Mouse (Mus musculus) midbrain, embryonic 13.5 days (tissue): ENCODE results near the gene Gm20822. TPM values are rescaled to one million over a fixed set of nuclear protein-coding genes. Genes with fewer than 3 reads are reported as not detected.
"Not testable (repeated sequence)": the region's sequence is repeated elsewhere in the genome, so short reads cannot be mapped to it uniquely, and the experiment has no call there.

Source experiments
- ATAC-seq: fragments of 200-750 bp; cut with Nextera tagmentation; 2 replicates; pipeline ENCODE4 v1.8.0; 2017; ENCODE audit warnings: mild to moderate bottlenecking, moderate TSS enrichment, moderate library complexity
- H3K27ac ChIP-seq: fragments of 300-500 bp; sonication (generic); 2 replicates; pipeline ENCODE4 v1.5.1; 2015; ENCODE audit warnings: inconsistent platforms, mild to moderate bottlenecking, moderate library complexity
- H3K27me3 ChIP-seq: fragments of 300-500 bp; sonication (generic); 2 replicates; pipeline ENCODE4 v1.6.1; 2015; ENCODE audit warnings: mild to moderate bottlenecking, inconsistent platforms
- H3K36me3 ChIP-seq: fragments of 300-500 bp; sonication (generic); 2 replicates; pipeline ENCODE4 v1.6.1; 2015; ENCODE audit warnings: mild to moderate bottlenecking, inconsistent platforms
- H3K4me1 ChIP-seq: fragments of 300-500 bp; sonication (generic); replicated peaks from 2 replicates; pipeline ENCODE4 v1.6.1; 2015; ENCODE audit warnings: inconsistent platforms
- H3K4me2 ChIP-seq: fragments of 300-500 bp; sonication (generic); replicated peaks from 2 replicates; pipeline ENCODE4 v1.6.1; 2015; ENCODE audit warnings: moderate library complexity, mild to moderate bottlenecking, inconsistent platforms
- H3K4me3 ChIP-seq: fragments of 300-500 bp; sonication (generic); replicated peaks from 2 replicates; pipeline ENCODE4 v1.5.1; 2015; ENCODE audit warnings: mild to moderate bottlenecking, inconsistent platforms
- H3K9ac ChIP-seq: fragments of 300-500 bp; sonication (generic); replicated peaks from 2 replicates; pipeline ENCODE4 v1.6.1; 2015; ENCODE audit warnings: mild to moderate bottlenecking, inconsistent platforms
- H3K9me3 ChIP-seq: fragments of 300-500 bp; sonication (generic); 2 replicates; pipeline ENCODE4 v1.6.1; 2016; ENCODE audit warnings: mild to moderate bottlenecking, inconsistent platforms
- WGBS: fragments of 180-500 bp; shearing (Covaris S2); methylation state at CpG from one replicate; pipeline ENCODE4 v1.1.7; 2015; 5-methylcytosine and 5-hydroxymethylcytosine counted together
- polyA plus RNA-seq: library from polyadenylated mRNA; unstranded; fragments of >200 nt; fragmentation: Nextera tagmentation; extraction: Ambion mirVana; gene quantifications from 2 replicates; pipeline ENCODE4 v1.2.1, GENCODE M21; 2015

Gene Gm20822
- not detected in 2 replicates for polyA plus RNA-seq

DNA sequence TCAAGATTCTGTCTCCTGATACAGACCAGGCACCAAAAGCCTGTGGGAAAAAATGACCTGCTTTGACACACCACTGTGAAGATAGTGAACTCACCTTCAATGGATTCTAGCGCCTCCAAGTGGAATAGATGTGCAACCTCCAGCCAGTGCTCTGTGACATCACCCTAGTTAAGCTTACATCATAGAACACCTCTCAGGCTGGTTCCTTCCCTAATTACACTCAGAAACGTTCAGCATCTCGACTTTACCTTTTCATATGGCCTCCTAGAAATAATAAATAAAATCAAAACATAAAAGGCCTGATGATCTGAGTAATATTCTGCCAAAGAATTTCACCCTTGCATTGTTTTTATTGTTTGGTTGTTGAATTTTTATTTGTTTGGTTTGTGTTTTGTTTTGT is at the start of gene Gm20822:
Gene Gm20822 (minus strand): TSS at position 101 of the 400 bp plus-strand sequence.
- H3K9ac ChIP-seq, H3K27ac ChIP-seq, H3K9me3 ChIP-seq, H3K27me3 ChIP-seq, H3K4me1 ChIP-seq, ATAC-seq, H3K4me3 ChIP-seq, H3K36me3 ChIP-seq, H3K4me2 ChIP-seq: not testable (repeated sequence)
- WGBS, result no CpG with 5 or more reads among the region's 3 CpGs
